ENCODE assay signal across 26 mouse cellular contexts in genomic region chr15:61713953-61714352, GRCm38 (mm10).
"Had no signal": no experiment of that assay in that cellular context is flagged by ENCODE, and none has a peak within 500 bp of the region (broad histone marks: within the 10 kb centered on the region; RNA-seq: fewer than 3 reads in every experiment).

No protein-coding gene starts in this region.

- ATAC-seq: hindbrain, embryonic 16.5 days; inflammation-experienced regulatory T-cells, adult 6 months; intestine, embryonic 15.5 days; intestine, postnatal 0 days had no signal

- DNase-seq: gastrocnemius, postnatal 14 days; gastrocnemius, postnatal 36 days; heart, adult 2 months; heart, postnatal 4 days; kidney, adult 18-20 months; kidney, adult 8-10 months; kidney, postnatal 10 days; kidney, postnatal 25 days; kidney, postnatal 4 days; liver; liver, embryonic 13.5 days had no signal

- H3K4me2 ChIP-seq: heart, embryonic 11.5 days; heart, embryonic 13.5 days; heart, embryonic 15.5 days; hindbrain, embryonic 12.5 days; hindbrain, embryonic 14.5 days; intestine, embryonic 15.5 days; limb, embryonic 12.5 days; liver, embryonic 11.5 days; liver, embryonic 13.5 days had no signal

- H3K36me3 ChIP-seq: heart, embryonic 13.5 days; heart, embryonic 15.5 days; hindbrain, embryonic 10.5 days; hindbrain, embryonic 12.5 days; intestine, embryonic 15.5 days; limb, embryonic 10.5 days; limb, embryonic 12.5 days; liver, embryonic 13.5 days had no signal

- H3K9me3 ChIP-seq: heart, embryonic 13.5 days; heart, embryonic 15.5 days; hindbrain, embryonic 10.5 days; hindbrain, embryonic 12.5 days; intestine, embryonic 15.5 days; limb, embryonic 10.5 days; limb, embryonic 12.5 days; liver, embryonic 13.5 days had no signal

- H3K27me3 ChIP-seq: heart, embryonic 13.5 days; heart, embryonic 15.5 days; hindbrain, embryonic 12.5 days; intestine, embryonic 15.5 days; limb, embryonic 12.5 days; liver, embryonic 13.5 days had no signal

- H3K4me3 ChIP-seq: heart, adult 2 months; heart, embryonic 13.5 days; heart, embryonic 15.5 days; hindbrain, embryonic 10.5 days; hindbrain, embryonic 12.5 days; intestine, embryonic 15.5 days; layer of hippocampus, adult 2 months; left cerebral cortex, adult 2 months; limb, embryonic 10.5 days; limb, embryonic 12.5 days; liver, embryonic 13.5 days had no signal

- H3K4me1 ChIP-seq: heart, embryonic 15.5 days; hindbrain, embryonic 10.5 days; hindbrain, embryonic 12.5 days; intestine, embryonic 15.5 days; limb, embryonic 10.5 days; limb, embryonic 12.5 days; liver, embryonic 13.5 days had no signal

- H3K27ac ChIP-seq: heart, adult 2 months; heart, embryonic 13.5 days; heart, embryonic 15.5 days; hindbrain, embryonic 10.5 days; hindbrain, embryonic 12.5 days; hindbrain, embryonic 14.5 days; intestine, embryonic 15.5 days; layer of hippocampus, adult 2 months; left cerebral cortex, adult 2 months; limb, embryonic 10.5 days; limb, embryonic 12.5 days; liver, embryonic 13.5 days had no signal

- H3K9ac ChIP-seq: heart, embryonic 13.5 days; heart, embryonic 15.5 days; hindbrain, embryonic 12.5 days; hindbrain, embryonic 14.5 days; intestine, embryonic 15.5 days; limb, embryonic 12.5 days; liver, embryonic 13.5 days had no signal
